In the genomic region with DNA sequence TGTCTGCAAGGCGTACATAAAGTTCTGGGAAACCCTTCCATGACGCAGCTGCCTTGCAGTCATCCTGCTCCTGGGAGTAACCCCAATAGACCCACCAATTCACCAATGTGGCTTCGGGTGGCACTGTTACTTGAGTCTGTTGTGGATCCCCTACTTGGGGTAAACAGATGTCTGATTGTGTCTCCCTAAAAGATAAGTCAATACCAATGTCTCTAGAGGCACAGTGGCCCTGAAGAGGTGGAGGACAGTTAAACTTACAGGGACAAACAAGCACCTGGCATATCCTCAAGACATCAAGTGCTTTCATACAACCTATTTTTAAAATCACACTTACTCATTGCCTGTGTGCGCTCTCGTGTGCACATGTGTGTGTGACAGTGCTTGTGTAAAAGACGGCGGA, we compare ENCODE assay signal across 44 mouse cellular contexts. TPM values are rescaled to one million over a fixed set of nuclear protein-coding genes. Genes with fewer than 3 reads are reported as not detected.
"Had no signal": no experiment of that assay in that cellular context is flagged by ENCODE, and none has a peak within 500 bp of the region (broad histone marks: within the 10 kb centered on the region; RNA-seq: fewer than 3 reads in every experiment).

No protein-coding gene starts in this region.

- H3K27ac ChIP-seq: heart, embryonic 13.5 days; heart, embryonic 15.5 days; hindbrain, embryonic 10.5 days; hindbrain, embryonic 12.5 days; hindbrain, embryonic 13.5 days; hindbrain, embryonic 14.5 days; hindbrain, embryonic 15.5 days; hindbrain, postnatal 0 days; intestine, embryonic 15.5 days; kidney, embryonic 15.5 days; kidney, postnatal 0 days; layer of hippocampus, adult 2 months; left cerebral cortex, adult 2 months had no signal

- H3K4me3 ChIP-seq: heart, embryonic 12.5 days; heart, embryonic 13.5 days; heart, embryonic 15.5 days; hindbrain, embryonic 10.5 days; hindbrain, embryonic 12.5 days; hindbrain, embryonic 13.5 days; hindbrain, embryonic 15.5 days; intestine, embryonic 15.5 days; kidney, embryonic 15.5 days; layer of hippocampus, adult 2 months; left cerebral cortex, adult 2 months had no signal

- DNase-seq: heart, postnatal 14 days; heart, postnatal 36 days; kidney, adult 11 months; kidney, adult 18-20 months; kidney, adult 2 months; kidney, adult 8-10 months; kidney, adult 9 months; kidney, postnatal 10 days; kidney, postnatal 14 days; kidney, postnatal 25 days; kidney, postnatal 36 days; kidney, postnatal 4 days; layer of hippocampus, adult 9-11 months; layer of hippocampus, postnatal 36 days had no signal

- H3K27me3 ChIP-seq: heart, embryonic 12.5 days; heart, embryonic 13.5 days; heart, embryonic 15.5 days; hindbrain, embryonic 12.5 days; hindbrain, embryonic 13.5 days; hindbrain, embryonic 15.5 days; intestine, embryonic 15.5 days; kidney, embryonic 15.5 days had no signal

- H3K9me3 ChIP-seq: heart, embryonic 12.5 days; heart, embryonic 13.5 days; heart, embryonic 15.5 days; hindbrain, embryonic 13.5 days; hindbrain, embryonic 15.5 days; intestine, embryonic 15.5 days; kidney, embryonic 15.5 days had no signal

RNA-seq across cellular contexts. Expression of gene Tescl, which starts 38.4 kb away (rescaled TPM):
- total RNA-seq: heart, postnatal 14 days; heart, postnatal 25 days; heart, postnatal 36 days; hematopoietic stem cell, adult 5-6 weeks; hindbrain, postnatal 0 days; layer of hippocampus, adult 18-20 months; layer of hippocampus, adult 2 months; layer of hippocampus, adult 8-10 months; layer of hippocampus, postnatal 10 days; layer of hippocampus, postnatal 14 days; layer of hippocampus, postnatal 25 days; layer of hippocampus, postnatal 36 days; left cerebral cortex, adult 18-20 months; left cerebral cortex, adult 2 months; left cerebral cortex, adult 8-10 months had no signal
- polyA plus RNA-seq: heart, embryonic 11.5 days; heart, embryonic 12.5 days; heart, embryonic 13.5 days; heart, embryonic 14.5 days; heart, embryonic 15.5 days; hindbrain, embryonic 11.5 days; hindbrain, embryonic 12.5 days; inflammation-experienced regulatory T-cells, adult 6 months; intestine, embryonic 14.5 days; intestine, embryonic 16.5 days; intestine, postnatal 0 days had no signal
